Mouse (Mus musculus): ENCODE measurements around the gene Fgd6. TPM values are rescaled to one million over a fixed set of nuclear protein-coding genes. Genes with fewer than 3 reads are reported as not detected.

Fgd6 gene
- 4.4 TPM for polyA plus RNA-seq (2017; shearing (Covaris generic))

GRCm38 (mm10) chr10:94035658-94036374, at the start of gene Fgd6, which contains the start of gene Vezt:
Fgd6 (plus strand) TSS chr10:94036001.
Vezt (minus strand) TSS chr10:94035817.

GRCm38 (mm10) chr10:94147756-94148531, 112.1 kb downstream of the Fgd6 start, which contains the start of gene Nr2c1:
Nr2c1 (plus strand) TSS chr10:94148023.

Other genes starting within 250 kb of the Fgd6 start
- not detected for gene Usp44, start 204.4 kb upstream of the Fgd6 start, polyA plus RNA-seq (2017; shearing (Covaris generic))
- 98.7 TPM for gene Metap2, start 138.9 kb upstream of the Fgd6 start, polyA plus RNA-seq (2017; shearing (Covaris generic))
- 8.4 TPM for gene Vezt, start 184 bp upstream of the Fgd6 start, polyA plus RNA-seq (2017; shearing (Covaris generic))
- gene Nr2c1, start 112.0 kb downstream of the Fgd6 start, polyA plus RNA-seq (2017; shearing (Covaris generic)), result 4.5 TPM
- gene Ndufa12, start 162.7 kb downstream of the Fgd6 start, polyA plus RNA-seq (2017; shearing (Covaris generic)), result 72.4 TPM